Comparison of ENCODE assay signal across 26 mouse cellular contexts in the genomic region with DNA sequence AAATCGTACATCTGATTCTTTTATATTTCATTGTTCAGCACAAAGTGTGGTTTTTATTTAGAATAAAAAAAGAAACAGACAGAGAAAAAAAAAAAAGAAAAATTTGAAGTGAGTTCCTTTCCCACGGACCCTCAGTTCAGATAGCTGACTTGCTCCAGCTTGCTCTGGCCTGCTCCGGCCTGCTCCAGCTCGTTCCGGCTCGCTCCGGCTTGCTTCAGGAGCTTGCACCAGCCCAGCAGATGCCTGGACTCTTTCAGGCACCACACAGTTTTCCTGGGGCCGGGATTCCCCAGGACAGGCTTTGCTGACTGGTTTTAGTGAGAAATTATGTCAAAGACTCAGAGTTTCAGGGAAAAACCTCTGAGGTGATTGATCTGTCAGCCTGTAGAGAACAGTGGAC. TPM values are rescaled to one million over a fixed set of nuclear protein-coding genes. Genes with fewer than 3 reads are reported as not detected.
DNase-seq lines count a peak whose midpoint lies in the region; ATAC-seq and TF ChIP-seq lines count a peak whose summit lies in the region.
"Had no signal": no experiment of that assay in that cellular context is flagged by ENCODE, and none has a peak within 500 bp of the region (broad histone marks: within the 10 kb centered on the region; RNA-seq: fewer than 3 reads in every experiment).

No protein-coding gene starts in this region.

- H3K4me3 ChIP-seq in heart, embryonic 10.5 days: 0 out of 2 replicates have a peak overlapping the region, but pooled peaks have one; percentile 29
- H3K4me3 ChIP-seq in liver, adult 2 months (ENCODE audit: insufficient read depth, low read depth, low read length): peak overlapping the region; percentile 24; the same call in 1 of the 2 replicates
- H3K4me3 ChIP-seq in kidney, postnatal 0 days (replicated peaks; ENCODE audit: low read depth, low read length): no peak overlapping the region
- no peak overlapping the region for H3K4me3 ChIP-seq in forebrain, postnatal 0 days (ENCODE audit: low read depth, low read length)
- H3K4me3 ChIP-seq: embryonic facial prominence, embryonic 10.5 days; limb, embryonic 15.5 days; myocyte; neural tube, embryonic 15.5 days had no signal

- H3K4me2 ChIP-seq in kidney, postnatal 0 days (ENCODE audit: low read length): no peak overlapping the region
- H3K4me2 ChIP-seq in forebrain, postnatal 0 days (ENCODE audit: low read depth): no peak overlapping the region
- H3K4me2 ChIP-seq: hindbrain, embryonic 14.5 days; limb, embryonic 15.5 days; neural tube, embryonic 15.5 days had no signal

- no peaks in the 10 kb centered on the region for H3K27me3 ChIP-seq in heart, embryonic 10.5 days (ENCODE audit: insufficient read depth, poor library complexity, severe bottlenecking)
- no peaks in the 10 kb centered on the region for H3K27me3 ChIP-seq in liver, adult 2 months (ENCODE audit: control insufficient read depth, insufficient read depth, low read length)
- H3K27me3 ChIP-seq in kidney, postnatal 0 days (ENCODE audit: insufficient read depth, low read length): no peaks in the 10 kb centered on the region
- H3K27me3 ChIP-seq in forebrain, postnatal 0 days (ENCODE audit: insufficient read depth, low read length): no peaks in the 10 kb centered on the region
- H3K27me3 ChIP-seq: limb, embryonic 15.5 days; neural tube, embryonic 15.5 days had no signal

- no peaks in the 10 kb centered on the region for H3K9me3 ChIP-seq in heart, embryonic 10.5 days
- H3K9me3 ChIP-seq in kidney, postnatal 0 days (replicated peaks; ENCODE audit: low read length): no peaks in the 10 kb centered on the region
- H3K9me3 ChIP-seq in forebrain, postnatal 0 days (ENCODE audit: low read length): no peaks in the 10 kb centered on the region
- H3K9me3 ChIP-seq: limb, embryonic 15.5 days; neural tube, embryonic 15.5 days had no signal

- peak overlapping the region; percentile 56; the same call in 1 of the 2 replicates for H3K27ac ChIP-seq in heart, embryonic 10.5 days
- H3K27ac ChIP-seq in liver, adult 2 months (replicated peaks; ENCODE audit: insufficient read depth, low read depth, low read length): peak overlapping the region; percentile 76
- peak overlapping the region; percentile 20; the same call in 1 of the 2 replicates for H3K27ac ChIP-seq in kidney, postnatal 0 days
- H3K27ac ChIP-seq in forebrain, postnatal 0 days (ENCODE audit: low read depth, low read length): no peak overlapping the region
- H3K27ac ChIP-seq: embryonic facial prominence, embryonic 10.5 days; hindbrain, embryonic 14.5 days; limb, embryonic 15.5 days; neural tube, embryonic 15.5 days had no signal

- ATAC-seq in kidney, postnatal 0 days (replicated peaks; ENCODE audit: low FRiP score, low read depth): no peak
- no peak for ATAC-seq in inflammation-experienced regulatory T-cells, adult 6 months
- ATAC-seq in forebrain, postnatal 0 days: no peak
- ATAC-seq: activated CD4-positive, CD25-positive, alpha-beta regulatory T cell, adult 4 months; forebrain, embryonic 14.5 days; intestine, embryonic 16.5 days had no signal

- peaks cover 68% of the 10 kb centered on the region for H3K36me3 ChIP-seq in heart, embryonic 10.5 days
- H3K36me3 ChIP-seq in liver, adult 2 months (ENCODE audit: control insufficient read depth, insufficient read depth, low read length): peaks cover 24% of the 10 kb centered on the region
- H3K36me3 ChIP-seq in kidney, postnatal 0 days (ENCODE audit: insufficient read depth, low read length): peaks cover 33% of the 10 kb centered on the region
- H3K36me3 ChIP-seq in forebrain, postnatal 0 days (ENCODE audit: insufficient read depth): peaks cover 46% of the 10 kb centered on the region

- WGBS in heart, embryonic 10.5 days: 87% methylated on average over 8 of the region's 8 CpGs
- 79% methylated on average over 8 of the region's 8 CpGs for WGBS in liver, adult 2 months
- 79% methylated on average over 8 of the region's 8 CpGs for WGBS in kidney, postnatal 0 days
- WGBS in forebrain, postnatal 0 days: 93% methylated on average over 8 of the region's 8 CpGs

- DNase-seq in heart, embryonic 10.5 days (ENCODE audit: low spot score): no peak
- DNase-seq in heart, adult 8-10 months (ENCODE audit: low spot score): no peak
- no peak for DNase-seq in liver, adult 2 months (ENCODE audit: extremely low read depth, low read depth, low spot score)
- DNase-seq in liver: no peak
- no peak for DNase-seq in kidney, postnatal 0 days (ENCODE audit: low spot score)
- DNase-seq in cerebellum, postnatal 10 days: no peak
- DNase-seq in forebrain, postnatal 0 days: no peak
- DNase-seq: adrenal gland, postnatal 14 days; cerebellum, adult 11-12 months; cerebellum, postnatal 36 days; gastrocnemius, postnatal 36 days; midbrain, embryonic 14.5 days; right cerebral cortex, postnatal 25 days; thymus, postnatal 14 days had no signal

- H3K4me1 ChIP-seq in heart, embryonic 10.5 days: peaks cover 31% of the 10 kb centered on the region
- H3K4me1 ChIP-seq in liver, adult 2 months (ENCODE audit: control insufficient read depth, insufficient read depth, low read length): peaks cover 34% of the 10 kb centered on the region
- H3K4me1 ChIP-seq in kidney, postnatal 0 days (replicated peaks; ENCODE audit: insufficient read depth, low read length): peaks cover 13% of the 10 kb centered on the region; the same call in 1 of the 2 replicates
- no peaks in the 10 kb centered on the region for H3K4me1 ChIP-seq in forebrain, postnatal 0 days (ENCODE audit: insufficient read depth)

- no peak for TF ChIP-seq POLR2A in liver, adult 2 months (IDR thresholded peaks at IDR 0.05; ENCODE audit: extremely low read depth, insufficient read depth, low read length)

- peaks cover 24% of the 10 kb centered on the region for H3K79me2 ChIP-seq in liver, adult 2 months (ENCODE audit: control insufficient read depth, insufficient read depth, low read length)

- peak overlapping the region; percentile 30; the same call in 1 of the 2 replicates for H3K9ac ChIP-seq in liver, adult 2 months (ENCODE audit: low read depth, low read length)
- no peak overlapping the region for H3K9ac ChIP-seq in kidney, postnatal 0 days (ENCODE audit: low read depth, low read length)
- no peak overlapping the region for H3K9ac ChIP-seq in forebrain, postnatal 0 days
- H3K9ac ChIP-seq: hindbrain, embryonic 14.5 days; limb, embryonic 15.5 days; neural tube, embryonic 15.5 days had no signal

- TF ChIP-seq CTCF in liver, adult 2 months (IDR thresholded peaks at IDR 0.05; ENCODE audit: low read depth, low read length): no peak
- no peak for TF ChIP-seq CTCF in kidney, postnatal 0 days (IDR thresholded peaks at IDR 0.05; ENCODE audit: low read depth)
- no peak for TF ChIP-seq CTCF in forebrain, postnatal 0 days (IDR thresholded peaks at IDR 0.05; ENCODE audit: low read depth)

RNA-seq across cellular contexts. Expression of a gene that starts 4.3 kb away (rescaled TPM):
- 15.2 and 22.1 TPM in 2 replicates for polyA plus RNA-seq in heart, embryonic 10.5 days (2016; fragmentation: Nextera tagmentation; extraction: Ambion mirVana)
- total RNA-seq in heart, adult 8-10 months (2022): 1 to 10 TPM; 3.8 to 4.8 (median 4.2) TPM
- 4.8 and 8.8 TPM in 2 replicates for total RNA-seq in liver, adult 2 months (2014; rRNA removed)
- polyA plus RNA-seq in liver, adult 2 months (2012; rRNA removed): 18.4 and 26.2 TPM in 2 replicates
- 8.3 and 8.9 TPM in 2 replicates for polyA plus RNA-seq in kidney, postnatal 0 days (2015; fragmentation: Nextera tagmentation; extraction: Ambion mirVana)
- polyA plus RNA-seq in inflammation-experienced regulatory T-cells, adult 6 months (2017; shearing (Covaris generic)): under 1 TPM; 0.14 to 0.44 (median 0.37) TPM
- total RNA-seq in forebrain, postnatal 0 days (2014; rRNA removed): 0.62 and 1.3 TPM in 2 replicates
- polyA plus RNA-seq in forebrain, postnatal 0 days (2015; fragmentation: Nextera tagmentation; extraction: Ambion mirVana): 1.5 and 1.7 TPM in 2 replicates
- total RNA-seq: megakaryocyte progenitor cell, adult 5-6 weeks had no signal

RNA-seq across cellular contexts. Expression of a gene that starts 7.9 kb away (rescaled TPM):
- 2.4 and 4.9 TPM in 2 replicates for polyA plus RNA-seq in heart, embryonic 10.5 days (2016; fragmentation: Nextera tagmentation; extraction: Ambion mirVana)
- total RNA-seq in heart, adult 8-10 months (2022): 1 to 10 TPM; 6.4 to 7.9 (median 7.5) TPM
- 4.1 and 5.8 TPM in 2 replicates for total RNA-seq in liver, adult 2 months (2014; rRNA removed)
- 5.3 and 5.9 TPM in 2 replicates for polyA plus RNA-seq in liver, adult 2 months (2012; rRNA removed)
- polyA plus RNA-seq in kidney, postnatal 0 days (2015; fragmentation: Nextera tagmentation; extraction: Ambion mirVana): 2.8 and 3.0 TPM in 2 replicates
- under 1 TPM; 0.31 to 0.95 (median 0.64) TPM for polyA plus RNA-seq in inflammation-experienced regulatory T-cells, adult 6 months (2017; shearing (Covaris generic))
- 7.5 and 11.9 TPM in 2 replicates for total RNA-seq in forebrain, postnatal 0 days (2014; rRNA removed)
- 2.3 and 2.4 TPM in 2 replicates for polyA plus RNA-seq in forebrain, postnatal 0 days (2015; fragmentation: Nextera tagmentation; extraction: Ambion mirVana)

RNA-seq across cellular contexts. Expression of a gene that starts 12.3 kb away (rescaled TPM):
- polyA plus RNA-seq in heart, embryonic 10.5 days (2016; fragmentation: Nextera tagmentation; extraction: Ambion mirVana): 0.06 and 0.13 TPM in 2 replicates
- total RNA-seq in heart, adult 8-10 months (2022): under 1 TPM in 1 of 4 experiments, not detected in 3; 0.06 TPM
- 0.18 and 0.27 TPM in 2 replicates for total RNA-seq in liver, adult 2 months (2014; rRNA removed)
- polyA plus RNA-seq in liver, adult 2 months (2012; rRNA removed): 0.20 TPM in 2 replicates
- polyA plus RNA-seq in kidney, postnatal 0 days (2015; fragmentation: Nextera tagmentation; extraction: Ambion mirVana): 0.21 and 0.28 TPM in 2 replicates
- polyA plus RNA-seq in inflammation-experienced regulatory T-cells, adult 6 months (2017; shearing (Covaris generic)): under 1 TPM in 2 of 3 experiments, not detected in 1; 0.28 TPM
- total RNA-seq in forebrain, postnatal 0 days (2014; rRNA removed): 0.24 TPM in 1 of 2 replicates, not detected in the other
- polyA plus RNA-seq in forebrain, postnatal 0 days (2015; fragmentation: Nextera tagmentation; extraction: Ambion mirVana): not detected in 2 replicates
- total RNA-seq: megakaryocyte progenitor cell, adult 5-6 weeks had no signal
- polyA plus RNA-seq: forebrain, embryonic 14.5 days; hindbrain, embryonic 14.5 days; lung, embryonic 16.5 days; midbrain, embryonic 14.5 days; neural tube, embryonic 15.5 days had no signal

RNA-seq across cellular contexts. Expression of a gene that starts 12.3 kb away (rescaled TPM):
- polyA plus RNA-seq in heart, embryonic 10.5 days (2016; fragmentation: Nextera tagmentation; extraction: Ambion mirVana): not detected in 2 replicates
- under 1 TPM in 1 of 4 experiments, not detected in 3; 0.22 TPM for total RNA-seq in heart, adult 8-10 months (2022)
- not detected in 2 replicates for total RNA-seq in liver, adult 2 months (2014; rRNA removed)
- not detected in 2 replicates for polyA plus RNA-seq in liver, adult 2 months (2012; rRNA removed)
- 0.87 and 0.98 TPM in 2 replicates for polyA plus RNA-seq in kidney, postnatal 0 days (2015; fragmentation: Nextera tagmentation; extraction: Ambion mirVana)
- polyA plus RNA-seq in inflammation-experienced regulatory T-cells, adult 6 months (2017; shearing (Covaris generic)): 1 to 10 TPM in 1 of 3 experiments, under 1 TPM in 1, not detected in 1; 0.36 to 1.1 TPM
- total RNA-seq in forebrain, postnatal 0 days (2014; rRNA removed): not detected in 2 replicates
- not detected in 2 replicates for polyA plus RNA-seq in forebrain, postnatal 0 days (2015; fragmentation: Nextera tagmentation; extraction: Ambion mirVana)
- total RNA-seq: gastrocnemius, postnatal 36 days; left cerebral cortex, postnatal 25 days; megakaryocyte progenitor cell, adult 5-6 weeks had no signal
- polyA plus RNA-seq: forebrain, embryonic 14.5 days; hindbrain, embryonic 14.5 days; lung, embryonic 16.5 days; midbrain, embryonic 14.5 days; neural tube, embryonic 15.5 days had no signal

RNA-seq across cellular contexts. Expression of a gene that starts 23.0 kb away (rescaled TPM):
- polyA plus RNA-seq in heart, embryonic 10.5 days (2016; fragmentation: Nextera tagmentation; extraction: Ambion mirVana): 8.9 and 24.6 TPM in 2 replicates
- total RNA-seq in heart, adult 8-10 months (2022): not detected
- not detected in 2 replicates for total RNA-seq in liver, adult 2 months (2014; rRNA removed)
- not detected in 2 replicates for polyA plus RNA-seq in liver, adult 2 months (2012; rRNA removed)
- polyA plus RNA-seq in kidney, postnatal 0 days (2015; fragmentation: Nextera tagmentation; extraction: Ambion mirVana): 2.5 and 2.6 TPM in 2 replicates
- polyA plus RNA-seq in inflammation-experienced regulatory T-cells, adult 6 months (2017; shearing (Covaris generic)): not detected
- 0.46 and 2.8 TPM in 2 replicates for total RNA-seq in forebrain, postnatal 0 days (2014; rRNA removed)
- polyA plus RNA-seq in forebrain, postnatal 0 days (2015; fragmentation: Nextera tagmentation; extraction: Ambion mirVana): 6.0 and 9.1 TPM in 2 replicates
- total RNA-seq: adrenal gland, postnatal 14 days; gastrocnemius, postnatal 36 days had no signal
- polyA plus RNA-seq: activated CD4-positive, CD25-positive, alpha-beta regulatory T cell, adult 4 months; lung, embryonic 16.5 days; midbrain, embryonic 14.5 days had no signal

Comparison
In these comparisons a context has a peak if more than half of its experiments do, and no peak if none do; other contexts are left out.
1. H3K4me3 ChIP-seq: peak in heart, embryonic 10.5 days (single experiment) and liver, adult 2 months (single experiment); none in kidney, postnatal 0 days (single experiment) and forebrain, postnatal 0 days (single experiment).